Mouse (Mus musculus) ES-E14 (cell line): Measurements from ENCODE around the gene Dlk2. TPM values are rescaled to one million over a fixed set of nuclear protein-coding genes. Genes with fewer than 3 reads are reported as not detected.
A peak's percentile ranks its signal among the peaks of the same experiment; 100 is the strongest.

Source experiments
- DNase-seq: peaks from one replicate; pipeline ENCODE4 v3.0.0-alpha.2; 2013; ENCODE audit warnings: low read depth, low spot score
- H3K27ac ChIP-seq: 2 replicates; pipeline ENCODE4 v1.5.1; 2012; ENCODE audit warnings: low read depth, mild to moderate bottlenecking, low read length, moderate library complexity, mixed read lengths; ENCODE audit not compliant: poor library complexity, insufficient read depth, severe bottlenecking
- H3K36me3 ChIP-seq: 2 replicates; pipeline ENCODE4 v1.6.1; 2012; ENCODE audit warnings: mild to moderate bottlenecking, low read length, moderate library complexity, mixed read lengths; ENCODE audit not compliant: control insufficient read depth, poor library complexity, insufficient read depth, severe bottlenecking
- H3K4me1 ChIP-seq, 2 experiments: fragments of 150-350 bp in 1 of 2; sonication (generic) in 1 of 2; 2 replicates each; pipeline ENCODE4 v1.6.1; 2012; ENCODE audit warnings: low read length in 2 of 2, mild to moderate bottlenecking in 1 of 2, mixed read lengths in 1 of 2; ENCODE audit not compliant: control insufficient read depth in 2 of 2, insufficient read depth in 2 of 2, poor library complexity in 1 of 2
- H3K4me3 ChIP-seq, 2 experiments: fragments of 150-350 bp in 1 of 2; sonication (generic) in 1 of 2; 2 replicates each; pipeline ENCODE4 v1.5.1; 2012; ENCODE audit warnings: low read length in 2 of 2, low read depth in 1 of 2, mild to moderate bottlenecking in 1 of 2, mixed read lengths in 1 of 2; ENCODE audit not compliant: insufficient read depth in 1 of 2, poor library complexity in 1 of 2, severe bottlenecking in 1 of 2
- H3K9ac ChIP-seq: 2 replicates; pipeline ENCODE4 v1.6.1; 2012; ENCODE audit warnings: low read depth, mild to moderate bottlenecking, low read length, mixed read lengths; ENCODE audit not compliant: poor library complexity, insufficient read depth, severe bottlenecking
- H3K9me3 ChIP-seq: fragments of 150-350 bp; sonication (generic); 2 replicates; pipeline ENCODE4 v1.6.1; 2012; ENCODE audit warnings: low read depth, mild to moderate bottlenecking, low read length; ENCODE audit not compliant: control insufficient read depth, insufficient read depth
- CHD2 ChIP-seq: IDR thresholded peaks from 2 replicates; pipeline ENCODE4 v1.6.1; 2014; ENCODE audit warnings: mild to moderate bottlenecking, low read depth, low read length, inconsistent platforms
- HCFC1 ChIP-seq: IDR thresholded peaks from 2 replicates; pipeline ENCODE4 v1.6.1; 2012; ENCODE audit warnings: low read length, inconsistent platforms, borderline replicate concordance; ENCODE audit not compliant: insufficient read depth
- MAFK ChIP-seq: IDR thresholded peaks from 2 replicates; pipeline ENCODE4 v1.6.1; 2014; ENCODE audit warnings: mild to moderate bottlenecking, low read depth, low read length, inconsistent platforms; ENCODE audit not compliant: insufficient read depth
- ZC3H11A ChIP-seq: IDR thresholded peaks from 2 replicates; pipeline ENCODE4 v1.6.1; 2012; ENCODE audit warnings: low read depth, mild to moderate bottlenecking, inconsistent platforms, low read length, borderline replicate concordance
- ZNF384 ChIP-seq: IDR thresholded peaks from 2 replicates; pipeline ENCODE4 v1.6.1; 2012; ENCODE audit warnings: low read depth, low read length, inconsistent platforms
- in situ Hi-C, 2 experiments: fragments of 600-800 bp; cut with MboI; formaldehyde crosslinking; loops; one replicate each; pipeline ENCODE4 v1.15.1; 2025; ENCODE audit warnings: low sequenced_read_pairs in 2 of 2, inconsistent platforms in 1 of 2; ENCODE audit not compliant: unreplicated experiment in 2 of 2
- total RNA-seq: library from RNA; depleted of rRNA; stranded (reverse); fragments of 300-350 nt; gene quantifications from 2 replicates; pipeline ENCODE4 v1.2.3, GENCODE M21; 2012

The Dlk2 gene
- total RNA-seq, 1 experiment, result 1.4 TPM

DNA sequence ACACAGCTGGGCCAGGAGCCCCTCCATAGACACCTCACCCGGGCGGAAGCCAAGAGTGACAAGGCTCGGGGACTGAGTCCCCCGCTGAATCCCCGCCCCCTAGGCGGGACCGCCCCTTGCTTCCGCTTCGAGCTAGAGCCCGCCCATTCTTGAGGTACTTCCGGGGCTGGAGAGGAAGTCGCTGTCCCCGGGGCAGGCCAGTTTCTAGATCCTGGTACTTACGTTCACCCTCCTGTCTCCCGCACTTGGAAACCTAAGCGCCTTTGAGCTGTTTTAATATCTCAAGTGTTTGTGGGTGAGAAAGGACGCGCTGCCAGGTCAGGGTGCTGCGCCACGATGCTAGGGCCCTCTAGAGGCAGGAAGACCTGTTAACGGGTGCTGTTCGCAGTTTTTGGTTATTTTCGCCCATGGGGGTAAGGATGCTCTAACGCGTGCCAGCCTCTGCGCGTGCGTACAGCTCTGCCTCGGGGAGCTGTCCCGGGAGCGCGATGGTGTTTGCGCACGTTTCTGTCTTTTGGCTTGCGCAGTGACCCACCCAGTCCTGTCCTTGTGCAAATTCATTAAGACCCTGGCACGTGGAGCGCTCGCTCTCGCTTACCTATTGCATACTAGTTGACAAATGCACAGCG is 30.8 kb downstream of the Dlk2 start, which contains the start of gene Abcc10:
Abcc10 (minus strand) TSS at position 447 of the 629 bp plus-strand sequence.
- TF ChIP-seq MAFK (no peak), HCFC1 (peak; percentile 53; the same call in 1 of the 2 replicates)
- Histone ChIP-seq H3K9ac (peak within 1 kb of the TSS; percentile 85), H3K27ac (peak within 1 kb of the TSS; percentile 66; the same call in 1 of the 2 replicates), H3K4me3 (peak within 1 kb of the TSS; percentile 81), H3K4me1 (peaks cover 0 to 2% of the 10 kb centered on the region in 2 experiments; a peak in 1 of 4 replicates), H3K36me3 (peaks cover 9% of the 10 kb centered on the region; the same call in 1 of the 2 replicates), H3K9me3 (no peaks in the 10 kb centered on the region)
- in situ Hi-C loops, result no loop called here
- peak; percentile 92 for DNase-seq

DNA sequence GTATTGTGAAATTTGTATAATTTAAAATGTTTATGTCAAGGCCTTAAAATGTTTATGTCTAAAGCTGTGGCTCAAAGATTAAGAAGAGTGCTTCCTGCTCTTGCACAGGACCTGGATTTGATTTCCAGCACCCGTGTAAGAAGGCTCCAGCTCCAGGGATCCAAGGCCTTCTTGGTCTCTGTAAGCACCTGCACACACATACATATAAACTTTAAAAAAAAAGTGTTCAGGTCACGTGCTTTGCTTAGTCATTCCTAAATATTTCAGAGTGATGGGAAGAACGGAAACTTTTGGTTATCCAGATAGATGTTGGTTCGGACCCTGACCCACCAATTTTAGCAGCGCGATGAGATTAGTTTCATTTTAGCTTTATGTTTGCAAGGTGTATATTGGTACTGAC is 31.5 kb downstream of the Dlk2 start:
- Histone ChIP-seq H3K27ac (no peak overlapping the region; the same call in 1 of the 2 replicates), H3K9ac (no peak overlapping the region), H3K9me3 (no peaks in the 10 kb centered on the region), H3K36me3 (peaks cover 4% of the 10 kb centered on the region; the same call in 1 of the 2 replicates), H3K4me3 (peak overlapping the region in 1 of 2 experiments; percentile 81; a peak in 2 of 4 replicates), H3K4me1 (peaks cover 0 to 2% of the 10 kb centered on the region in 2 experiments; a peak in 1 of 4 replicates)
- DNase-seq, result no peak
- no peak for TF ChIP-seq ZNF384
- no peak for TF ChIP-seq ZC3H11A
- TF ChIP-seq MAFK, result no peak
- no peak for TF ChIP-seq CHD2
- TF ChIP-seq HCFC1, result no peak
- in situ Hi-C loops, result no loop called here

DNA sequence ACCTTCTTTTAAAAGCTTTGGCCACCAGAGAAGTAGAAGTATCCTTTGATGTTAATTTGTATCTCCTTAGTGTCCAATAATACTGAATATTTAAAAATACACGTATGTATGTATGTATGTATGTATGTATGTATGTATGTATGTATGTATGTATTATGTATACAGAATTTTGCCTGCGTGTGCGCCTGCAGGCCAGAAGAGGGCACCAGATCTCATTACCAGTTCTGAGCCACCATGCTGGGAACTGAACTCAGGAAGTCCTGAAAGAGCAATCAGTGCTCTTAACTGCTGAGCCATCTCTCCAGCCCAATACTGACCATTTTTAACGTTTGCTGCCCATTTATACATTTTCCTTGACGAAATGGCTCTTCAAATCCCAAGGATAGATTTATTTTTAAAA is 39.3 kb downstream of the Dlk2 start:
- Histone ChIP-seq H3K4me1 (no peaks in the 10 kb centered on the region), H3K27ac (no peak overlapping the region), H3K9me3 (no peaks in the 10 kb centered on the region), H3K9ac (no peak overlapping the region), H3K4me3 (no peak overlapping the region), H3K36me3 (no peaks in the 10 kb centered on the region)
- in situ Hi-C loops, result no loop called here
- TF ChIP-seq ZNF384 (0 out of 2 replicates have a peak, but pooled peaks have one; percentile 30), HCFC1 (no peak), ZC3H11A (peak; percentile 44; the same call in 1 of the 2 replicates)
- DNase-seq, result no peak

DNA sequence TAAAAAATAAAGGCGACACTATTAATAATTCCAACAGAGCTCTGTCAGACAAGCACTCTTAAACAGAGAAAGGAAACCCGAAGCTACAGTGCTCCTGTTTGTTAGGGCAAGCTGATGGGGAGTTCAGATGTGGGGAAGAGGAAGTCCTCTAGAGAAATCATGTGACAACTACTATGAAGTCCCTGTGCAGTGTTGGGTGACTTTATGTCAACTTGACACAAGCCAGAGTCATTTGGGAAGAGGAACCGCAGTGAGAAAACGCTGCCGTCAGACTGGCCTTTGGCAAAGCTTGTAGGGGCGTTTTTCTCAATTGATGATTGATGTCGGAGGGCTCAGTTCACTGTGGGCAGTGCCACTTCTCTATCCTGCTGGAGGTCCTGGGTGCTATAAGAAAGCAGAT is 44.0 kb downstream of the Dlk2 start:
- H3K27ac ChIP-seq, result no peak overlapping the region
- H3K9me3 ChIP-seq, result 0 out of 2 replicates have a peak, but pooled peaks cover 2% of the 10 kb centered on the region
- DNase-seq, result no peak
- H3K4me1 ChIP-seq, result no peaks in the 10 kb centered on the region
- H3K9ac ChIP-seq, result no peak overlapping the region
- in situ Hi-C loops, result no loop called here
- H3K36me3 ChIP-seq, result no peaks in the 10 kb centered on the region
- no peak overlapping the region for H3K4me3 ChIP-seq
- no peak for TF ChIP-seq MAFK
- no peak for TF ChIP-seq ZC3H11A
- no peak for TF ChIP-seq HCFC1
- TF ChIP-seq ZNF384, result no peak
- no peak for TF ChIP-seq CHD2
